Mouse (Mus musculus) duodenum, adult 2 months (tissue): ENCODE measurements around the gene Olfr1095. TPM values are rescaled to one million over a fixed set of nuclear protein-coding genes. Genes with fewer than 3 reads are reported as not detected.

ENCODE experiments used
- polyA plus RNA-seq: library from polyadenylated mRNA; depleted of rRNA; stranded (reverse); fragments of >200 nt; gene quantifications from 2 replicates; pipeline ENCODE4 v1.2.3, GENCODE M21; 2012; ENCODE audit warnings: low replicate concordance; rRNA removed

Gene Olfr1095
- polyA plus RNA-seq = not detected in 2 replicates

GRCm38 (mm10) chr2:86851596-86851995, at the start of gene Olfr1095:
Gene Olfr1095 (minus strand): TSS chr2:86851696.

GRCm38 (mm10) chr2:86892116-86892515, 40.6 kb upstream of the Olfr1095 start, which contains the start of gene Olfr1097:
Gene Olfr1097 (minus strand): TSS chr2:86892216.

GRCm38 (mm10) chr2:86874702-86875101, 23.2 kb upstream of the Olfr1095 start, which contains the start of gene Gm13723:
Gene Gm13723 (minus strand): TSS chr2:86874802.

GRCm38 (mm10) chr2:86824363-86824762, 27.1 kb downstream of the Olfr1095 start, which contains the start of gene Olfr1094:
Gene Olfr1094 (plus strand): TSS chr2:86824663.

GRCm38 (mm10) chr2:86809918-86810317, 41.6 kb downstream of the Olfr1095 start, which contains the start of gene Olfr141:
Gene Olfr141 (minus strand): TSS chr2:86810018.

Other genes starting within 250 kb of the Olfr1095 start
- not detected in 2 replicates for gene Olfr1084, start 212.0 kb downstream of the Olfr1095 start, polyA plus RNA-seq
- not detected in 2 replicates for gene Olfr1085, start 189.7 kb downstream of the Olfr1095 start, polyA plus RNA-seq
- not detected in 2 replicates for gene Olfr1086, start 171.6 kb downstream of the Olfr1095 start, polyA plus RNA-seq
- gene Olfr1087, start 153.3 kb downstream of the Olfr1095 start, polyA plus RNA-seq = not detected in 2 replicates
- not detected in 2 replicates for gene Olfr1089, start 118.0 kb downstream of the Olfr1095 start, polyA plus RNA-seq
- gene Olfr1090, start 92.7 kb downstream of the Olfr1095 start, polyA plus RNA-seq = not detected in 2 replicates
- not detected in 2 replicates for gene Olfr1093, start 69.2 kb downstream of the Olfr1095 start, polyA plus RNA-seq
- gene Olfr141, start 41.7 kb downstream of the Olfr1095 start, polyA plus RNA-seq = not detected in 2 replicates
- gene Olfr1094, start 27.0 kb downstream of the Olfr1095 start, polyA plus RNA-seq = not detected in 2 replicates
- gene Gm13723, start 23.1 kb upstream of the Olfr1095 start, polyA plus RNA-seq = not detected in 2 replicates
- not detected in 2 replicates for gene Olfr1097, start 40.5 kb upstream of the Olfr1095 start, polyA plus RNA-seq
- gene Olfr1098, start 72.8 kb upstream of the Olfr1095 start, polyA plus RNA-seq = not detected in 2 replicates
- gene Olfr1099, start 109.0 kb upstream of the Olfr1095 start, polyA plus RNA-seq = not detected in 2 replicates
- gene Olfr1100, start 128.3 kb upstream of the Olfr1095 start, polyA plus RNA-seq = not detected in 2 replicates
- not detected in 2 replicates for gene Olfr1101, start 139.5 kb upstream of the Olfr1095 start, polyA plus RNA-seq
- not detected in 2 replicates for gene Olfr1102, start 146.7 kb upstream of the Olfr1095 start, polyA plus RNA-seq
- gene Olfr1104, start 175.4 kb upstream of the Olfr1095 start, polyA plus RNA-seq = not detected in 2 replicates
- gene Olfr1105, start 184.8 kb upstream of the Olfr1095 start, polyA plus RNA-seq = not detected in 2 replicates
- gene Olfr1106, start 200.6 kb upstream of the Olfr1095 start, polyA plus RNA-seq = not detected in 2 replicates
- not detected in 2 replicates for gene Olfr1107, start 224.1 kb upstream of the Olfr1095 start, polyA plus RNA-seq
- not detected in 2 replicates for gene Olfr1109, start 244.3 kb upstream of the Olfr1095 start, polyA plus RNA-seq